Mouse (Mus musculus) C2C12 (cell line): Measurements from ENCODE around the gene Nemp2. TPM values are rescaled to one million over a fixed set of nuclear protein-coding genes. Genes with fewer than 3 reads are reported as not detected.

Experiments
- H3K27me3 ChIP-seq: one replicate; pipeline ENCODE4 v1.6.1; 2011; ENCODE audit not compliant: control insufficient read depth, insufficient read depth, insufficient read length
- H3K36me3 ChIP-seq: one replicate; pipeline ENCODE4 v1.6.1; 2011; ENCODE audit not compliant: control insufficient read depth, insufficient read depth
- H3K4me3 ChIP-seq: one replicate; pipeline ENCODE4 v1.5.1; 2011; ENCODE audit warnings: mild to moderate bottlenecking, control low read depth; ENCODE audit not compliant: poor library complexity, insufficient read depth, severe bottlenecking
- H3K79me2 ChIP-seq: one replicate; pipeline ENCODE4 v1.6.1; 2011; ENCODE audit not compliant: control insufficient read depth, insufficient read depth
- H3K79me3 ChIP-seq: one replicate; pipeline ENCODE4 v1.6.1; 2011; ENCODE audit warnings: low read depth, control low read depth
- H3ac ChIP-seq: one replicate; pipeline ENCODE3; 2011; ENCODE audit warnings: low read depth; ENCODE audit not compliant: control insufficient read depth, insufficient read length
- CEBPB ChIP-seq: IDR thresholded peaks from one replicate; pipeline ENCODE4 v1.6.1; 2011; ENCODE audit warnings: low read depth, mild to moderate bottlenecking, control low read depth, moderate library complexity
- CTCF ChIP-seq: IDR thresholded peaks from one replicate; pipeline ENCODE4 v1.5.1; 2011; ENCODE audit not compliant: control insufficient read depth, insufficient read depth, insufficient read length
- FOSL1 ChIP-seq: IDR thresholded peaks from one replicate; pipeline ENCODE4 v1.8.0; 2011; ENCODE audit warnings: mild to moderate bottlenecking, low read length; ENCODE audit not compliant: poor library complexity, insufficient read depth, severe bottlenecking
- MAX ChIP-seq: IDR thresholded peaks from one replicate; pipeline ENCODE4 v1.6.1; 2011; ENCODE audit warnings: mild to moderate bottlenecking, control low read depth
- MYOD1 ChIP-seq: IDR thresholded peaks from one replicate; pipeline ENCODE4 v1.6.1; 2011; ENCODE audit warnings: low read depth; ENCODE audit not compliant: control insufficient read depth, insufficient read length
- MYOG ChIP-seq: IDR thresholded peaks from one replicate; pipeline ENCODE4 v1.6.1; 2011; ENCODE audit not compliant: control insufficient read depth, insufficient read length; ENCODE audit errors: extremely low read depth
- USF1 ChIP-seq: IDR thresholded peaks from one replicate; pipeline ENCODE4 v1.6.1; 2011; ENCODE audit warnings: low read depth, mild to moderate bottlenecking, control low read depth, moderate library complexity
- polyA plus RNA-seq: library from polyadenylated mRNA; unstranded; fragments of >200 nt; fragmentation: generic; extraction: Trizol; gene quantifications from one replicate; pipeline ENCODE4 v1.2.1, GENCODE M21; 2012; ENCODE audit warnings: missing spikeins

Gene Nemp2
- polyA plus RNA-seq, 1 experiment, result 1.4 TPM

DNA sequence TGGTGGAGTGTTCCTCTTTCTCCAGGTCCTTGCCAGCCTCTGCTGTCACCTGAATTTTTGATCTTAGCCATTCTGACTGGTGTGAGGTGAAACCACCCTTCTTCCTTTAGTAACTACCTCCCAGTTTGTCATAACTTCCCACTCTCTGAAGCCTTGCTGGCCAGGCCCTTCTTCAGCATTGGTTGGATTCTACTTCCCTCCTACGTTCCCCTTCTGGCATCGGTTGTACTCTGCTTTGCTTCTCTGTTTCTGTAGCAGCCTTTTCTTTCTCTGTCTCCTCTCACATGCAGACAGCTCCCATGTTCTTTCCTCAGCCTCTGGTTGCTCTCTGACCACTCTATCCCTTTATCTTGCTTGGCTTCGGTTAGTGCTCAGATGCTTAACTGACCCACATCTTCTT, 29.0 kb upstream of the Nemp2 start:
- TF ChIP-seq FOSL1, result no peak
- TF ChIP-seq MYOD1, result no peak
- TF ChIP-seq USF1, result no peak
- no peak for TF ChIP-seq CEBPB
- no peak for TF ChIP-seq MYOG
- no peak for TF ChIP-seq CTCF
- no peak for TF ChIP-seq MAX
- Histone ChIP-seq H3K27me3 (no peaks in the 10 kb centered on the region), H3K36me3 (no peaks in the 10 kb centered on the region), H3K79me3 (no peaks in the 10 kb centered on the region), H3K79me2 (no peaks in the 10 kb centered on the region), H3K4me3 (no peak overlapping the region), H3ac (no peak overlapping the region)

DNA sequence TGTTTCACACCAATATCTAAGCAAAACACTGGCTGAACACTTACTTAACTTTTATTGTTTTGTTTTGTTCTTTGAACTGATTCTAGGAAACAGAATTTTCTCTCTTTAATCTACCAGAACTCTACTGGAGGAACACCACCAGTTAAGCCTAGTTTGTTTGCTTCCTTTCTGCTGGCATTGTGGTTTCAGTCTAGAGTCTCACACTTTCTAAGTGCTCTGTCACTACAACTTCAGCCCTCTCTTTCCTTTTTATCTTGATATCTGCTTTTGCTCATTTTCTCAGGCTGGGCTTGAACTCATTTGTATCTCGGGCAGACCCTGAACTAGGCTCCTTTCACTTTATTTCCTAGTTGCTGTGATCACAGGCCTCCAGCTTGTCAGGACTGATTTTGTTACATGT, 22.8 kb upstream of the Nemp2 start:
- TF ChIP-seq FOSL1, result no peak
- TF ChIP-seq MYOD1, result no peak
- TF ChIP-seq MYOG, result no peak
- no peak for TF ChIP-seq CEBPB
- TF ChIP-seq USF1, result no peak
- TF ChIP-seq MAX, result no peak
- TF ChIP-seq CTCF, result no peak
- Histone ChIP-seq H3ac (no peak overlapping the region), H3K27me3 (no peaks in the 10 kb centered on the region), H3K4me3 (no peak overlapping the region), H3K79me3 (no peaks in the 10 kb centered on the region), H3K36me3 (no peaks in the 10 kb centered on the region), H3K79me2 (no peaks in the 10 kb centered on the region)

DNA sequence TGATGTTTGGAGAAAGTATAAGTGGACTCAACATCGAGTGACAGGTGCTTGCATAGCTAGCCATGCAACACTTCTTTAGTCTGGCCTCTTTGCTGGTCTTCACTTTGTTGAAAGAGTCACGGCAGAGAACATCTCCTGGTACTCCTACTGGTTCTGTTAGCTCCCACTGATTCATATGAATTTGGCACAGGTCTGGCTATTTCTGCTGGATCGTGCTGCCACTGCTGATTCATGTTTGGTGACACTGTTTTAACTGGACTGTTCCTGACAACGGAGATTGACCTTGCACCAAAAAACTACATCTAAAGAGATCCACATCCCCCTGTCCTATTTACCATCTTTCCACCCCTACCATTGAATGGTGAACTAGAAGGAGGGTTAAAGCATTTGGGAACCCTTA, 22.0 kb upstream of the Nemp2 start:
- no peak overlapping the region for H3ac ChIP-seq
- no peaks in the 10 kb centered on the region for H3K79me3 ChIP-seq
- no peak for TF ChIP-seq CTCF
- no peak for TF ChIP-seq CEBPB
- no peak for TF ChIP-seq MYOD1
- no peak for TF ChIP-seq USF1
- no peak for TF ChIP-seq MAX
- TF ChIP-seq MYOG, result no peak
- no peaks in the 10 kb centered on the region for H3K36me3 ChIP-seq
- no peaks in the 10 kb centered on the region for H3K27me3 ChIP-seq
- H3K4me3 ChIP-seq, result no peak overlapping the region
- H3K79me2 ChIP-seq, result no peaks in the 10 kb centered on the region

DNA sequence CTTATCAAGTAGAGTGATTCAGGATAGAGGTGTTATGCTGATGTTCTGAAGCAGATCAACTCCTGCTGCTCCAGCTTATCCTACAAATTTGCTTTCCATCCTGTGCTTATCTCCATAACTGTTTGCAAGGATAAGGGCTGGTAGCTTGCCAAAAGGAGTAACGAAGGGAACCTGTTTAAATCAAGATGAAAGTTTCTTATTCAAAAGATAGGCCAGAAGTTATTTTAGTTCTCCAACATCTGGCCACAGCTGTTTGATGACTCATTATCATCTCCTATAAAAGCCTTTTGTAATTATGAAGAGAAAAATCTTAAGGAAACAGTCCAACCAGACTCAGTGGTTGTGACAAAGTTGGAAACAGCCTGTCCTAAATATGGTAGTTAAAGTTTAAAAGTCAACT, 12.3 kb upstream of the Nemp2 start:
- H3ac ChIP-seq, result no peak overlapping the region
- no peaks in the 10 kb centered on the region for H3K27me3 ChIP-seq
- no peak overlapping the region for H3K4me3 ChIP-seq
- H3K79me2 ChIP-seq, result no peaks in the 10 kb centered on the region
- no peaks in the 10 kb centered on the region for H3K79me3 ChIP-seq
- TF ChIP-seq CEBPB (no peak), FOSL1 (no peak), MYOD1 (no peak), MYOG (no peak), MAX (no peak), USF1 (no peak), CTCF (no peak)
- no peaks in the 10 kb centered on the region for H3K36me3 ChIP-seq

GRCm38 (mm10) chr1:52620442-52620841, 10.1 kb upstream of the Nemp2 start:
- Histone ChIP-seq H3K36me3 (no peaks in the 10 kb centered on the region), H3K79me2 (no peaks in the 10 kb centered on the region), H3ac (no peak overlapping the region)

GRCm38 (mm10) chr1:52630937-52631299, 415 bp downstream of the Nemp2 start:
- H3K79me2 ChIP-seq, result no peaks in the 10 kb centered on the region
- no peaks in the 10 kb centered on the region for H3K79me3 ChIP-seq
- TF ChIP-seq FOSL1, result no peak
- TF ChIP-seq CTCF, result no peak
- no peak for TF ChIP-seq MAX
- TF ChIP-seq MYOD1, result no peak
- no peak for TF ChIP-seq USF1
- no peak for TF ChIP-seq CEBPB
- TF ChIP-seq MYOG, result no peak
- no peaks in the 10 kb centered on the region for H3K27me3 ChIP-seq
- no peaks in the 10 kb centered on the region for H3K36me3 ChIP-seq
- H3ac ChIP-seq, result peak overlapping the region; percentile 93
- H3K4me3 ChIP-seq, result peak overlapping the region; percentile 59

More at GRCm38 (mm10) chr1:52620442-52620841, 10.1 kb upstream of the Nemp2 start:
- no peaks in the 10 kb centered on the region for H3K79me3 ChIP-seq
- H3K4me3 ChIP-seq, result no peak overlapping the region
- TF ChIP-seq MAX (no peak), CTCF (no peak), USF1 (peak; percentile 25)
- H3K27me3 ChIP-seq, result no peaks in the 10 kb centered on the region
